Mouse (Mus musculus) myocyte (in vitro differentiated cells): ENCODE measurements around the gene Cacnb2. TPM values are rescaled to one million over a fixed set of nuclear protein-coding genes. Genes with fewer than 3 reads are reported as not detected.

Experiments
- H3K27me3 ChIP-seq: one replicate; pipeline ENCODE4 v1.6.1; 2011; ENCODE audit not compliant: control insufficient read depth, insufficient read depth, insufficient read length
- H3K36me3 ChIP-seq: one replicate; pipeline ENCODE4 v1.6.1; 2011; ENCODE audit not compliant: control insufficient read depth, insufficient read depth
- H3K4me2 ChIP-seq: one replicate; pipeline ENCODE4 v1.6.1; 2011; ENCODE audit warnings: low read depth, control low read depth
- H3K4me3 ChIP-seq: one replicate; pipeline ENCODE4 v1.5.1; 2011; ENCODE audit warnings: mild to moderate bottlenecking, control low read depth, moderate library complexity
- H3K79me2 ChIP-seq: one replicate; pipeline ENCODE4 v1.6.1; 2011; ENCODE audit not compliant: control insufficient read depth, insufficient read depth
- H3ac ChIP-seq: one replicate; pipeline ENCODE4 v1.6.1; 2011; ENCODE audit not compliant: control insufficient read depth, insufficient read length
- CEBPB ChIP-seq: IDR thresholded peaks from 2 replicates; pipeline ENCODE4 v1.6.1; 2011; ENCODE audit warnings: mild to moderate bottlenecking, moderate library complexity; ENCODE audit not compliant: poor library complexity, insufficient read depth, severe bottlenecking
- E2F4 ChIP-seq: IDR thresholded peaks from one replicate; pipeline ENCODE4 v1.6.1; 2011; ENCODE audit warnings: mild to moderate bottlenecking, control low read depth, moderate library complexity; ENCODE audit not compliant: insufficient read depth
- MAX ChIP-seq: IDR thresholded peaks from one replicate; pipeline ENCODE4 v1.6.1; 2011; ENCODE audit warnings: low read depth, mild to moderate bottlenecking, control low read depth
- MYOD1 ChIP-seq, 3 experiments: IDR thresholded peaks; one replicate each; pipeline ENCODE4 v1.6.1; 2011; ENCODE audit warnings: control low read depth in 2 of 3, low read depth in 2 of 3, mild to moderate bottlenecking in 2 of 3, moderate library complexity in 1 of 3; ENCODE audit not compliant: insufficient read length in 2 of 3, control insufficient read depth in 1 of 3
- MYOG ChIP-seq, 3 experiments: IDR thresholded peaks; one replicate each; pipeline ENCODE4 v1.6.1; 2011; ENCODE audit warnings: control low read depth in 2 of 3, low read depth in 2 of 3, mild to moderate bottlenecking in 2 of 3; ENCODE audit not compliant: insufficient read length in 2 of 3, control insufficient read depth in 1 of 3, insufficient read depth in 1 of 3
- POLR2A ChIP-seq: IDR thresholded peaks from one replicate; pipeline ENCODE4 v1.6.1; 2011; ENCODE audit warnings: low read depth, mild to moderate bottlenecking, control low read depth, moderate library complexity; ENCODE audit not compliant: insufficient read length
- POLR2AphosphoS2 ChIP-seq: IDR thresholded peaks from one replicate; pipeline ENCODE4 v1.6.1; 2011; ENCODE audit warnings: low read depth, control low read depth; ENCODE audit not compliant: insufficient read length
- REST ChIP-seq: IDR thresholded peaks from one replicate; pipeline ENCODE4 v1.6.1; 2011; ENCODE audit warnings: mild to moderate bottlenecking, control low read depth, moderate library complexity; ENCODE audit not compliant: insufficient read depth, insufficient read length
- SRF ChIP-seq: IDR thresholded peaks from one replicate; pipeline ENCODE4 v1.6.1; 2011; ENCODE audit warnings: low read depth; ENCODE audit not compliant: control insufficient read depth, insufficient read length
- TCF12 ChIP-seq: IDR thresholded peaks from one replicate; pipeline ENCODE4 v1.6.1; 2011; ENCODE audit warnings: mild to moderate bottlenecking, control low read depth; ENCODE audit not compliant: poor library complexity, insufficient read depth, severe bottlenecking
- TCF3 ChIP-seq: IDR thresholded peaks from one replicate; pipeline ENCODE4 v1.6.1; 2011; ENCODE audit warnings: low read depth, control low read depth; ENCODE audit not compliant: insufficient read length
- USF1 ChIP-seq: IDR thresholded peaks from one replicate; pipeline ENCODE4 v1.6.1; 2011; ENCODE audit warnings: low read depth, mild to moderate bottlenecking, control low read depth, moderate library complexity
- polyA plus RNA-seq: library from polyadenylated mRNA; unstranded; fragments of >200 nt; fragmentation: generic; extraction: Trizol; gene quantifications from one replicate; pipeline ENCODE4 v1.2.1, GENCODE M21; 2012; ENCODE audit warnings: missing spikeins

Gene Cacnb2
- polyA plus RNA-seq, 1 experiment = 0.85 TPM

DNA sequence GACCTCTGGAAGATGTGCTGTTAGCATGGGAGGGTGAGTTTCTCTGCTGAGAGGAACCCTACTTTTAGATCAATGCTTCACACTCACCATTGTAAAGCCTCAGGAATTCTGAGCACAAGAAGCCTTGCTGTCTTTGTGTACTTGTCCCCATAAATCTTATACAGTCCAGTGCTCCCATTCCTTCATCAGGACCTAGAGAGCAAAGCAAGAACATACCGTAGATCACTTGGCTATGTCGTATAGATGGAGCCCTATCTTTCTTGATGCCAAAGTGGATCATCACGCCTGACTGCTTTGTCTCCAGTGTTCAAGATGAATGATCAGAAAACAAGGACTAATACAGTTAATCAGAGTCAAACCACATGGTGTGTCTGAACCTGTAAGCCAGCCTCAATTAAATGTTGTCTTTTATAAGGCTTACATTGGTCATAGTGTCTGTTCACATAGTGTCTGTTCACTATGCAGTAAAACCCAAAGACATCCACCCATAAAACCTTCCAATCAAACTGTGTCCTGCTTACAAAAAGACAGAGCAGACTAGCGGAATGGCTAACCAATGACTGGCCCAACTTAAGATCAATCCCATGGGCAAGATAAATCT lies 198.7 kb downstream of the Cacnb2 start:
- Histone ChIP-seq H3K4me3 (no peak overlapping the region), H3K36me3 (no peaks in the 10 kb centered on the region), H3K27me3 (no peaks in the 10 kb centered on the region), H3K4me2 (no peak overlapping the region), H3K79me2 (no peaks in the 10 kb centered on the region), H3ac (no peak overlapping the region)
- TF ChIP-seq TCF3 (no peak), POLR2AphosphoS2 (no peak), SRF (no peak), E2F4 (no peak), MYOD1 (IDR thresholded peaks at IDR 0.05; ENCODE audit: control insufficient read depth in 1 of 3, insufficient read length in 2 of 3, low read depth in 2 of 3) (no peak), TCF12 (no peak), MAX (no peak), REST (no peak), POLR2A (no peak), CEBPB (no peak), USF1 (no peak), MYOG (IDR thresholded peaks at IDR 0.05; ENCODE audit: control insufficient read depth in 1 of 3, insufficient read depth in 1 of 3, insufficient read length in 2 of 3, low read depth in 2 of 3) (no peak)

- no peak overlapping the region for H3K4me3 ChIP-seq
- H3K36me3 ChIP-seq = no peaks in the 10 kb centered on the region
- TF ChIP-seq USF1 (no peak), CEBPB (no peak), TCF3 (no peak), TCF12 (no peak), E2F4 (no peak), REST (no peak), MYOD1 (IDR thresholded peaks at IDR 0.05; ENCODE audit: control insufficient read depth in 1 of 3, insufficient read length in 2 of 3, low read depth in 2 of 3) (no peak), SRF (no peak), POLR2AphosphoS2 (no peak)
- H3K27me3 ChIP-seq = no peaks in the 10 kb centered on the region
- H3ac ChIP-seq = no peak overlapping the region
- no peaks in the 10 kb centered on the region for H3K79me2 ChIP-seq
- H3K4me2 ChIP-seq = peak overlapping the region; percentile 45
Measured at GRCm38 (mm10) chr2:14807650-14808347, 204.9 kb downstream of the Cacnb2 start.

- no peak for TF ChIP-seq POLR2AphosphoS2
- no peak for TF ChIP-seq TCF12
- no peak for TF ChIP-seq MYOD1 (IDR thresholded peaks at IDR 0.05; ENCODE audit: control insufficient read depth in 1 of 3, insufficient read length in 2 of 3, low read depth in 2 of 3)
- TF ChIP-seq SRF = no peak
- no peak for TF ChIP-seq USF1
- TF ChIP-seq E2F4 = no peak
- TF ChIP-seq REST = no peak
- no peak for TF ChIP-seq MYOG (IDR thresholded peaks at IDR 0.05; ENCODE audit: control insufficient read depth in 1 of 3, insufficient read depth in 1 of 3, insufficient read length in 2 of 3, low read depth in 2 of 3)
- TF ChIP-seq CEBPB = no peak
Measured at GRCm38 (mm10) chr2:14814977-14815376, 212.1 kb downstream of the Cacnb2 start.

GRCm38 (mm10) chr2:14818651-14819050 lies 215.8 kb downstream of the Cacnb2 start:
- Histone ChIP-seq H3K27me3 (no peaks in the 10 kb centered on the region), H3ac (no peak overlapping the region), H3K4me2 (no peak overlapping the region), H3K79me2 (no peaks in the 10 kb centered on the region), H3K36me3 (no peaks in the 10 kb centered on the region), H3K4me3 (no peak overlapping the region)
- TF ChIP-seq POLR2A (no peak), TCF3 (no peak), POLR2AphosphoS2 (no peak), REST (no peak), MAX (no peak), CEBPB (no peak)

More at GRCm38 (mm10) chr2:14814977-14815376, 212.1 kb downstream of the Cacnb2 start:
- Histone ChIP-seq H3K27me3 (no peaks in the 10 kb centered on the region), H3K4me3 (no peak overlapping the region), H3K4me2 (no peak overlapping the region), H3ac (no peak overlapping the region), H3K36me3 (no peaks in the 10 kb centered on the region), H3K79me2 (no peaks in the 10 kb centered on the region)

DNA sequence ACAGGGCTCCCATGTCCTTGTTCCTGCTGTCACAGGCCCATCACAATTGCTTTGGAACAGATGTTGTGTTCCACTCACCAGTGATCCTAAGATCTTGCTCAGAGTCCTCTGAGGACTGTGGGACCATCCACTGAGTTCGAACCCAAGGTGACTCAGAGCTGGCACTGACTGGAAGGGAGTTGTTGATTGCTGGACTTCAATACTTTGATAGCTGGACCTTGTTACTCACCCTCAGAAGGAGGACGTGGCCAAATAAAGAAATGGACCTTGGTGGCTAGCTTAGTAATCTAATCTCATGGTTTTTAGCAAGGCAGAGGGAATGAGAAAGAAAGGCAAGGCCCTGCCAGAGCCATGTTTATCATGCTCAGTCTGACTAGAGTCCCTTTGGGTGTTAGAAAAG lies 218.1 kb downstream of the Cacnb2 start:
- Histone ChIP-seq H3K79me2 (no peaks in the 10 kb centered on the region), H3K4me3 (no peak overlapping the region), H3K36me3 (no peaks in the 10 kb centered on the region), H3K4me2 (no peak overlapping the region), H3K27me3 (no peaks in the 10 kb centered on the region), H3ac (no peak overlapping the region)
- TF ChIP-seq MAX (no peak), MYOD1 (IDR thresholded peaks at IDR 0.05; ENCODE audit: control insufficient read depth in 1 of 3, insufficient read length in 2 of 3, low read depth in 2 of 3) (no peak), TCF12 (no peak), USF1 (no peak), POLR2A (no peak), POLR2AphosphoS2 (no peak)
